Mouse (Mus musculus) gastrocnemius, adult 2 months (tissue): ENCODE measurements around the gene E130208F15Rik. TPM values are rescaled to one million over a fixed set of nuclear protein-coding genes. Genes with fewer than 3 reads are reported as not detected.

Source experiments
- DNase-seq: peaks from one replicate; pipeline ENCODE4 v3.0.0; 2022
- H3K27ac ChIP-seq: fragments of 200-600 bp; 2 replicates; pipeline ENCODE4 v1.8.1; 2022; ENCODE audit warnings: mild to moderate bottlenecking
- H3K4me3 ChIP-seq: fragments of 200-600 bp; 2 replicates; pipeline ENCODE4 v1.8.1; 2022; ENCODE audit warnings: mild to moderate bottlenecking, moderate library complexity
- CTCF ChIP-seq: fragments of 200-600 bp; IDR thresholded peaks from 2 replicates; pipeline ENCODE4 v1.8.1; 2022; ENCODE audit warnings: antibody characterized with exemption, mild to moderate bottlenecking, moderate library complexity
- intact Hi-C: fragments of 180-260 bp; cut with DNase I; formaldehyde crosslinking; loops from one replicate; pipeline ENCODE4 v1.15.1; 2025
- total RNA-seq, 2 experiments: library from RNA; stranded (reverse); gene quantifications; 2 replicates each; pipeline ENCODE4 v1.2.3; 2021

The E130208F15Rik gene
- total RNA-seq, 2 experiments from 2014 or later = 0.36 to 0.42 TPM

DNA sequence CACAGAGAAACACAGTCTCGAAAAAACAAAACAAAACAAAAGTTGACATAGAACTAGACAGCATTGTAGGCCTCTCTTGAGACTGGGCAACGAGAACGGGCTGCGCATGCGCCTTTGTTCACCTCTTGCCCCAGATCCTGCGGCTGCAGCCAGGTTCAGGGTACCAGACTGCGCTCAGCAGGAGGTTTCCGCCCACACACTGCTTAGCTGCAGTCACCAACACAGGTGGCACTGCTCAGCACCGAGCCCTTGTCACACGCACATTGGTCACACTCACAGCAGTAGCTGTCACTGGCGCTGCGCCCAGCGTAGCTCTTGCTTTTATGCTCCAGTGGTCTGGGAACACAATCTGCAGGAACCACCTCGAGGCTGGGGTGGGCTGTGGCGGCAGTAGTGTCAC is 5.6 kb downstream of the E130208F15Rik start:
- no peak for TF ChIP-seq CTCF
- intact Hi-C loops = no loop called here
- no peak for DNase-seq
- Histone ChIP-seq H3K4me3 (no peak overlapping the region), H3K27ac (no peak overlapping the region)

DNA sequence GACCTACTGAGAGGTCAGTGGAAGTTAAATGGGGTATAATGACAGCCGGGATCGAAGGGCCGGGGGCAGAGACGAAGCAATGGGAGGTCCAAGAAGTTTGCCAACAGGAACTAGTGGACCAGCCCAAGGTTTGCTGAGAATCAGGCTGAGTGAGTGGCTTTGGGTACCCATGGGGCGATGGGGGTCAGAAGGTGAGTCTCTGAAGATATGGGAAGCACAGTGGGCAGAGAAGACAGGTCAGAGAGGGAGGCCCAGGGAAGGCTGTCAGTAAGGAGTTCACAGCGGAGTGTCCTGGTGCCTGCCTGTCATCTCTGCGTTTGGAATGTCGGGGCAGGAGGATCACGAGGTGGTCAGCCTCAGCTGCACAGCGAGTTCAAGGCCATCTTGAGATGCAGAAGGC is 6.8 kb downstream of the E130208F15Rik start:
- intact Hi-C loops = no loop called here
- TF ChIP-seq CTCF = no peak
- Histone ChIP-seq H3K4me3 (no peak overlapping the region), H3K27ac (no peak overlapping the region)
- DNase-seq = no peak

- intact Hi-C loops = no loop called here
- peak; percentile 63 for DNase-seq
- Histone ChIP-seq H3K4me3 (peak overlapping the region; percentile 37), H3K27ac (no peak overlapping the region)
- peak; percentile 79 for TF ChIP-seq CTCF
These were observed 10.3 kb downstream of the E130208F15Rik start for GRCm38 (mm10) chr7:30331887-30332286.

DNA sequence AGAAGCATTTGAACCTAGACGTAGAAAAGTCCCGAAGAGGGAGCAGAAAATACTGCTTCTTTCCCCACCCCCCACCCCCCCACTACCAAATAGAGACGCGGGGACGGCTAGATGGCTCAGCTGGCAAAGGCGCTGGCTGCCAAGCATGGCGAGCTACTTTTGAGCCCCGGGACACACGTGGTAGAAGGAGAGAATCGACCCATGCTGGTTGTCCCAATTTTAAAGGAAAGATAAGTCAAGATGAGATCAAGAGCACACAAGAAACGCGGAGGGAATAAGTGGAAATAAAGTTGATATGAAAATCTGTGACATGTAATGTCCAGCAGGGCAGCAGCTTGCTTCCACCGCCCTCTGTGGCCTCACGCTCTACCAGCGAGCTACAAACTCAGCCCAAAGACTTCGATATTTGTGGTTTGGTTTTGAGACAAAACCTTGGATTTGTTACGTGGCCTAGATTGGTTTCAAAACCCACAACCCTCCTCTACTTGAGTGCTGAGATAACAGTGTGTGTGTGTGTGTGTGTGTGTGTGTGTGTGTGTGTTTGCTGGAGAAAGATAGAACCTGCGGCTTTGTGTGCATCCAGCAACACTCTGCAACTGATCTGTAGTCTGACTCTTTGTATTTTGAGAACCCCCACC is 11.2 kb downstream of the E130208F15Rik start:
- DNase-seq = no peak
- intact Hi-C loops = no loop called here
- no peak for TF ChIP-seq CTCF
- Histone ChIP-seq H3K4me3 (no peak overlapping the region), H3K27ac (no peak overlapping the region)

DNA sequence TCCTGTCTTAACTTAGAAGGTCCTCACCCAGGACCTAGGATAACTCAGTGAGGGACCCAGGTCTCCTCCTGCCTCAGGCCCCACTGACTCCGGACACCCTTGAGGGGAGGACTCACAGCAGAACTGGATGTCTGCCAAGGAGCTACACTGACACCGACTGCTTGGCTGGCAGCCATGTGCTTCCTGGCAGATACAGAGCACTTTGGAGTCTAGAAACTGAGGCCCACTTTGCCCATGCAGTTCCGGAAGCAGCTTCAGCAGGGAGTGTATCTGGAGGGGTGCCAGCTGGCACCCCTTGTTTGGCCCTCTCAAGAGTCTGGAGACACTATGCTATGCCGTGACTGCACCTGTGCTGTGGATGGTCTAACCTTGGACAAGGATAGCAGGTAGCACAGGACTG is 11.9 kb downstream of the E130208F15Rik start:
- no peak for TF ChIP-seq CTCF
- Histone ChIP-seq H3K4me3 (no peak overlapping the region), H3K27ac (no peak overlapping the region)
- DNase-seq = peak; percentile 66
- intact Hi-C loops = no loop called here

GRCm38 (mm10) chr7:30334563-30334962 is 13.0 kb downstream of the E130208F15Rik start:
- TF ChIP-seq CTCF = no peak
- intact Hi-C loops = no loop called here
- Histone ChIP-seq H3K27ac (no peak overlapping the region), H3K4me3 (no peak overlapping the region)
- no peak for DNase-seq

GRCm38 (mm10) chr7:30335688-30336087 is 14.1 kb downstream of the E130208F15Rik start:
- Histone ChIP-seq H3K4me3 (no peak overlapping the region), H3K27ac (no peak overlapping the region)
- DNase-seq = no peak
- intact Hi-C loops = loop anchor here (2.0 kb wide), 1 partner anchor 97 kb away; no protein-coding TSS in a partner anchor
- no peak for TF ChIP-seq CTCF

DNA sequence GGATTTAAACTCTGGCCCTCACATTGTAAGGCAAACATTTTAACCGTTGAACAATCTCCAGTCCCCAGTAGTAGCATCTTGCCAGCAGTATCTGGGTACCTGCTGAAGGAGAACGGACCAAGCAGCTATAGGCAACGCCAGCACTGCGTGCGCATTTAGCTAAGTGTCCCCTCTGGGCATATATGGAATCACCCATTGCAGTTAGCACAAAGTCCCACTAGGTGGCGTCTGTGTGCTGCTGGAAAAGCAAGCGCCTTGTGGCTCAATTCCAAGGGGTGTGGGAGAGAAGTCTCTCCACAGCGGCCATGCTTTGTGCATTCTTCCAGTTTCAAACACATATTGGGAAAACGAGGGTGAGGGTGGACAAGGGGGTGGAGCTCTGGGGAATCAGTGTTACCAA is 14.8 kb downstream of the E130208F15Rik start:
- peak; percentile 87 for TF ChIP-seq CTCF
- intact Hi-C loops = loop anchor here (2.0 kb wide), 1 partner anchor 96 kb away; no protein-coding TSS in a partner anchor
- peak; percentile 85 for DNase-seq
- Histone ChIP-seq H3K4me3 (no peak overlapping the region), H3K27ac (no peak overlapping the region)

GRCm38 (mm10) chr7:30339432-30340109 is 18.0 kb downstream of the E130208F15Rik start:
- intact Hi-C loops = no loop called here
- TF ChIP-seq CTCF = no peak
- DNase-seq = no peak
- Histone ChIP-seq H3K27ac (no peak overlapping the region), H3K4me3 (no peak overlapping the region)

- intact Hi-C loops = no loop called here
- no peak overlapping the region for H3K4me3 ChIP-seq
- TF ChIP-seq CTCF = no peak
- no peak overlapping the region for H3K27ac ChIP-seq
- peak; percentile 72 for DNase-seq
These were observed 25.3 kb downstream of the E130208F15Rik start for GRCm38 (mm10) chr7:30346635-30347379.

GRCm38 (mm10) chr7:30347828-30348227 is 26.3 kb downstream of the E130208F15Rik start:
- Histone ChIP-seq H3K4me3 (no peak overlapping the region), H3K27ac (no peak overlapping the region)
- intact Hi-C loops = no loop called here
- peak; percentile 67 for DNase-seq
- TF ChIP-seq CTCF = peak; percentile 85

DNA sequence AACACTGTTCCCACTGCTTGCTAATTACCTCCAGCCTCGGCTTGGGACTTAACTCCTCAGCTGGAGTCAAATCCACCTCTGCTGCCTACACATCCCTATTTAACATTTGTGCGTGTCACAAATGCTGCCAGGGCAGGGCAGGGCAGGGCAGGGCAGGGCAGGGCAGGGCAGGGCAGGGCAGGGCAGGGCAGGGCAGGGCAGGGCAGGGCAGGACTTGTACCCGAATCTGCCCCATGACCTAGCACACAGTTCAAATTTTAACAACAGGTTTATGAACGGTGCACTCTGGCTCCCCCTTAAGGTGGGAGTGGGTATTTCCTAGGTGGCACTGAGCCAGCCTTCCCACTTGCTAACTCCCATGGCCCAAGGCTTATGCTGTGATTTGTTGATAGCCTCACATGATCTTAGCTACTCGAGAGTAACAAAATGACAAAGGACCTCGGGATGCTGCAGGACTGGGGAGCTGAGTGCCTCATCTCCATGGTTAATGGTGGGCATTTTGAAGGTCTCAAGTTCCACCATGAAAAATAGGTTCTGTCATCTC is 31.8 kb downstream of the E130208F15Rik start:
- TF ChIP-seq CTCF = peak; percentile 83
- intact Hi-C loops = no loop called here
- Histone ChIP-seq H3K4me3 (no peak overlapping the region), H3K27ac (no peak overlapping the region)
- peak; percentile 57 for DNase-seq

GRCm38 (mm10) chr7:30354059-30354458 is 32.5 kb downstream of the E130208F15Rik start:
- H3K4me3 ChIP-seq = no peak overlapping the region
- intact Hi-C loops = no loop called here
- no peak overlapping the region for H3K27ac ChIP-seq
- TF ChIP-seq CTCF = no peak
- DNase-seq = no peak
